Mouse (Mus musculus) spleen, adult 18-20 months (tissue): ENCODE results near the gene Adprm.
A peak's percentile ranks its signal among the peaks of the same experiment; 100 is the strongest.

Source experiments
- DNase-seq, 2 experiments: peaks; one replicate each; pipeline ENCODE4 v3.0.0; 2022; ENCODE audit warnings: mixed read lengths in 2 of 2

The Adprm gene

GRCm38 (mm10) chr11:67022354-67023115, 29.9 kb downstream of the Adprm start:
- no peak for DNase-seq

- peak in 1 of 2 experiments; percentile 55 for DNase-seq
Observed at GRCm38 (mm10) chr11:67020948-67021347, 31.4 kb downstream of the Adprm start.

GRCm38 (mm10) chr11:67019711-67020475, 32.5 kb downstream of the Adprm start:
- no peak for DNase-seq

GRCm38 (mm10) chr11:67017801-67018591, 34.4 kb downstream of the Adprm start:
- no peak for DNase-seq

GRCm38 (mm10) chr11:67011635-67012034, 40.8 kb downstream of the Adprm start:
- DNase-seq, result no peak

GRCm38 (mm10) chr11:67010430-67010829, 42.0 kb downstream of the Adprm start:
- no peak for DNase-seq

GRCm38 (mm10) chr11:67008528-67008927, 43.9 kb downstream of the Adprm start:
- no peak for DNase-seq

GRCm38 (mm10) chr11:67007961-67008360, 44.4 kb downstream of the Adprm start:
- no peak for DNase-seq

- DNase-seq, result no peak
Observed at GRCm38 (mm10) chr11:67002911-67003310, 49.5 kb downstream of the Adprm start.

- DNase-seq, result no peak
Observed at GRCm38 (mm10) chr11:67001717-67002116, 50.7 kb downstream of the Adprm start.

- DNase-seq, result no peak
Observed at GRCm38 (mm10) chr11:67000671-67001070, 51.7 kb downstream of the Adprm start.

GRCm38 (mm10) chr11:66998467-66999403, 53.7 kb downstream of the Adprm start:
- DNase-seq, result no peak

GRCm38 (mm10) chr11:66996446-66996845, 55.9 kb downstream of the Adprm start:
- DNase-seq, result no peak

GRCm38 (mm10) chr11:66993674-66994073, 58.7 kb downstream of the Adprm start:
- no peak for DNase-seq

- DNase-seq, result no peak
Observed at GRCm38 (mm10) chr11:66992150-66992549, 60.2 kb downstream of the Adprm start.
